Mouse (Mus musculus): ENCODE data around the gene Tpcn2.

Tpcn2 gene

DNA sequence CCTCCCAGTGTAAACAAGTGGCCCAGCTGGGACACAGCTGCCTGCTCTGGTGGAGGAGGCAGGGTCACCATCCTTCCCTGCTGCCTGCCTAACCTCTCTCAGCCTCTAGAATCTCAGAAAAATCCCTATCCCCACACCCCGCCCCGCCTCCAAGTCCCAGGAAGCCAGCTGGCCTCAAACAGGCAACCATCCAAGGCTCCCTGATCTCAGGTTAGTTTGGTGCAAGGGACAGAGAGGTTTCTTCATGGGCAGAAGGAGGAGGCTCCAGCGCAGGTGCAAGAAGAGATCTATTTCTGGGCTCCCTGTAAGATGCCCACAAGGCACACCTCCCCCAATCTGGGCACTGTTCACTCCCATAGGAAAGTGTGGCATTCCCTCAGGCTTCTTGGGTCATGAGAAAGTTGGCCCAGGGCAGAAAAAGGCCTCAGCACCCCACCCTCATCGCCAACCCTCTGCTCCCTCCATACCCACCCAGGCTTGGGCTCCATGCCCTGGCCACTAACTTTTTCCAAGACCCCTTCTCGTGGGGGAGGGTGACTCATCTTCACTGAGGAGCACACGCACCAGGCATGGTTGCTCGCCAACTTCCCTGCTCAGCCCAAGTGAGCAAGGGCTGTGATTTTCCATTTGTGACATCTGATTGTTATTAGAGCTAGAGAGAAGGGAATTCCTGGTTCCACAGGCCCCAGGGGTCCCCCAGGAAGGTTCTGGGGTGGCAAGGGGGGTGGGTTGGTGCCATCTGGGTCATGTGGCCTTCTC lies 15.9 kb upstream of the Tpcn2 start:
- peak; percentile 36 for DNase-seq (ENCODE audit: low spot score)

DNA sequence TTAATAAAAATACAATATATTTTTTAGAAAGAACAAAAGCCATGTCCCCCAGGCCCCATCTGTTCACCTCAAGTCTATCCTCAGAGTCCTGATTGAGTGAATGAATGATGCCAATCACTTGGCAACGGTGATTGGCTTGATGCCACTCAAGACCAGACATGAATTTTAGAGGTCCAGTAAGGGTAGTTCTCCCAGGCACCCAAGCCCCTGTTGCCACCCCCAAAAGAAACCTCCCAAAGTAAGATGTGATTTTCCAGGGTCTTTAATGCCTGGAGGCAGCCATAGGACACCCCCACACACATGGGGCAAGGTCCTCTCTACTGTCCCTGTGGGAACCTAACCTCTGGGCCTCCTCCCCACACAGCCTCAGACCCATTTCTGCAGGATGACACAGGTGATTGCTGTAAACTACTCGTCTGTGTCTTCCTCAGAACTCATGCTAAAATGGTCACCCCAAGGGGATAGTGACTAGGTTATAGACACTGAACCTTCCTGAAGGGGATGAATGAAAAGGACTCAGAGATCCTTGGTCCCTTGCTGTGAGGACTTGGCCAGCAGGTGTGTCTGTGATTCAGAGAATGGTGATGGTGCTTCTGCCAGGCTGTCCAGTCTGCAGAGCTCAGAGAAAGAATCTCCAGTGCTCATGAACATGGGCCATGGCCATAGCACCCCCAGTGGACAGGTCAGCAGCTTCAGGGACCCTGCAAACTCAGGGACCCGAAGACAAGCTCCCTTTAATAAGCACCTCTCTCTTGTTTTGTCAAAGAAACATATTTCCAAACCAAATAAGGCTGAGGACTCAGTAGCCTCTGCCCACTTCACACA lies 15.1 kb upstream of the Tpcn2 start:
- DNase-seq (ENCODE audit: low spot score), result no peak

DNA sequence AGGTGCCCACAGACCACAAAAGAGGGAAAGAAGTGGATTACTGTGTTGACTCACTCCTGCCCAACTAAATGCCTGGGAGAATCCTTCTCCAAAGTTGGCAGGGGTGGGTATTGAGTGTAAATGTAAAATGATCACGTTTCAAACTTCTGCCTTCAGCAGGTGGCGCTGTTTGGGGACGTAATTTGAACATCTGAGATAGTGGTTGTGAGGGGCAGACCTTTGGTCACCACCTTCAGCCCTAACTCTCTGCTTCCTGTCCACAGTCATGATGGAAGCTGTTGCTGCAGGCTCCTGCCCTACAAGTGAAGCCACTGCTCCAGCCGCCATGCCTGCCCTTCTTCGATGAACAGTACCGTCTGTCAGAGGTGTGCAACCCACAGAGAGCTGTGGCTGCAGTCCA lies 10.0 kb upstream of the Tpcn2 start:
- no peak for DNase-seq (ENCODE audit: low spot score)

DNA sequence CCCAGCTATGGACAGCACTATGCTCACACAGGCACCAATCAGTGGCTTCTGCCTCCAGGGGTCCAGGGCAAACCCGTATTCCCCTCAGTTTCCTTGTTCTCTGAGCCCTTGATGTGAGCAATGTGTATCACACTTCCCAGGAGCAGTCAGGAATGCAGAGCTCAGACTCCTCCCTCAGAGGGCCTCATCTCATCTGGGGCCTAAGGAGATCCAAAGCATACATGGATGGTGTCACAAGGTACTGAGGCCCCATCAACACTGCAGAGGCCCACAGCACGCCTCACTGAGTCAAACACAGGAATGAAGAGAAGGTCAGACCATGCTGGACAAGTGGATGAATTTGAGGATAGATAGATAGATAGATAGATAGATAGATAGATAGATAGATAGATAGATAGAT lies 8.9 kb upstream of the Tpcn2 start:
- DNase-seq (ENCODE audit: low spot score), result no peak

DNA sequence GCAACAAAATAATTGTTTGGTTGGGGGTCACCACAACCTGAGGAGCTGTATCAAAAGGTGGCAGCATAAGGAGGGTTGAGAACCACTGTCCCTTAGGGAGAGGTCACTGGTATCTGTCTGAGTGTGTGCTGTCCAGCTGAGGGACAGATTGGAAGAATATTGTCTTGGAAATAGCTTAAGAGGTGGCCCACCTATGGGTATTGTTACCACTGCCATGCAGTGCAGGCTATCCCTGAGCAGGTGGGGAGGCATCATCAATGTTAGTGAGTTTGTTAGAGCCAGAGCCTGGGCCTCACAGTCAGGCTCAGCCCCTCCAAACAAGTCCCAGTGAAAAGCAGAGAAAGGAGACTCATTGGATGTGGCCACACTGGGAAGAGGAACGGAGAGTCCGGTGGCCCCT lies 8.0 kb upstream of the Tpcn2 start:
- no peak for DNase-seq (ENCODE audit: low spot score)

GRCm38 (mm10) chr7:145289302-145289701 lies 5.5 kb upstream of the Tpcn2 start:
- DNase-seq (ENCODE audit: low spot score), result no peak

DNA sequence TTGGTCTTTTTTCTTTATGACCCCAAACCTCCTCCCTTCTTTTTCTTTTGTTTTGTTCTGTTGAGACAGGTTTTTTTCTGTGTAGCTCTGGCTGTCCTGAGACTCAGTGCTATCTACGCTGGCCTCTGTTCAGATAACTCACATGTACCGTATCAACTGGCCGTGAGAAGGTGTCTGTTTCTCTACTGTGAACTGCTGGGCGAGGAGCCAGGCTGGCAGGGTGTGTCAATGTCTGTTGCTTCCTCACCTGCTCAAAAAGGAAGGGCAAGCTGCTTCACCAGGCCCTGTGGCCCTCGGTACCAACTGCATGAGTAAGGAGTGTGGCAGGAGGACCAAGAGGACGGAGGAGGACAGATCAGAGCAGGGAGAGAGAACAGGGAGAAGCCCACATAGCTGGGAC lies 3.6 kb upstream of the Tpcn2 start:
- DNase-seq (ENCODE audit: low spot score), result peak; percentile 44

- no peak for DNase-seq (ENCODE audit: low spot score)
Measured at GRCm38 (mm10) chr7:145285476-145285875, 1.7 kb upstream of the Tpcn2 start.

- no peak for DNase-seq (ENCODE audit: low spot score)
Measured at GRCm38 (mm10) chr7:145284293-145284692, 482 bp upstream of the Tpcn2 start.

GRCm38 (mm10) chr7:145283041-145283440 lies 770 bp downstream of the Tpcn2 start:
- no peak for DNase-seq (ENCODE audit: low spot score)

- no peak for DNase-seq (ENCODE audit: low spot score)
Measured at GRCm38 (mm10) chr7:145281396-145281795, 2.4 kb downstream of the Tpcn2 start.

- DNase-seq (ENCODE audit: low spot score), result no peak
Measured at GRCm38 (mm10) chr7:145275488-145275887, 8.3 kb downstream of the Tpcn2 start.

- no peak for DNase-seq (ENCODE audit: low spot score)
Measured at GRCm38 (mm10) chr7:145270955-145271354, 12.9 kb downstream of the Tpcn2 start.

DNA sequence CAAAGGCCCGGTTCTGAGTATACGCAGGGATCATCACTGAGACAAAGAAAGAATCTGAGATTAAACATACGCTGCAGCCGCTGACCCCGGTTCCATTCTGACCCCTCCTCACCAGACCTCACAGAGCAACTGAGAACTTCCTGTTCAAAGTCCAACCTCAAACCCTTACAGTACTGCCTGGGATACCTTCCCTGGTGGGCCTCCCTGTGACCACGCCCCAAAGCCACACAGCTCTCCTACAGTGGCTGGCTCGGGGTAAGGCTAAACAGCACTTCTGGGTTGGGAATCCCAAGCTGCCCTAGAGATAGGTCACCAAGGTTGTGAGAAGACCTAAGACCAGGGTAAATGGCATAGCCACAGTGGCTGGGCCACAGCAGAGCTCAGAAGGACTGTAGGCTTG lies 14.9 kb downstream of the Tpcn2 start:
- no peak for DNase-seq (ENCODE audit: low spot score)

DNA sequence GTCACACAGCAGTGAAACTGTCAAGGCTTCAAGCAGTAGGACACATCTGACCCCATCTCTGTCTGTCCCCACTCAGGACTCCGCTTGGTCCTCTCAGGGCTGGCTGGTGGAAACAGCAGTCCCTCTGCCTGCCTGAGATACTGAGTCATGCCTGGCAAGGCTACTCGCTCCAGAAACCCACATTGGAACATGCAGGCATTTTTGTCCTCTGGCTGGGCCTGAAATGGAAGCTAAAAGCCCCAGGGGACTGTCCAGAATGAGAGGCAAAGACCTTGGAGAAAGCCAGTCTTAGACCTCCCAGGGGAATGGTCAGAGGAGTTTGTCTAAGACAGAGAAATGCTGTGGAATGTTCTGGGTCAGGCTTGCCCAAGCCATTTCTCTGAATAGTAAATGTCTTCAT lies 17.8 kb downstream of the Tpcn2 start:
- peak; percentile 31 for DNase-seq (ENCODE audit: low spot score)

DNA sequence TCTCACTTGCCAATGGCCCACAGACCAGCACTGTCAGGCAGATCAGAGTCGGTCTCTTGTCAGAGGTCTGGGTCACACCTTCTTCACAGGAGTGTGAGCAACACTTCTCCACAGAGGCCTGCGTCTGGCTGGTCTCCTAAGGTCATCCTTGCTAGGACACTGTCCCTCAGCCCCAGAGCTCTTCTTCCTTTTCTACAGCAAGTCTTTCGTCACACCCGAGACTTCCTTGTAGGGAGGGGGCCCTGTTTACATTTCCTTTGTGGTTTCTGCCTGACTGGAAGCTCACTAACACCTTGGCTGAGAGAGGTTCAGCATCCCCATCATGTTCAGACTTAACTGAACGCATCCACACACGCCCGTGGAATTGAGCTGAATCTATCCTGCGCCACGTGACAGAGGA lies 19.6 kb downstream of the Tpcn2 start:
- DNase-seq (ENCODE audit: low spot score), result no peak

DNA sequence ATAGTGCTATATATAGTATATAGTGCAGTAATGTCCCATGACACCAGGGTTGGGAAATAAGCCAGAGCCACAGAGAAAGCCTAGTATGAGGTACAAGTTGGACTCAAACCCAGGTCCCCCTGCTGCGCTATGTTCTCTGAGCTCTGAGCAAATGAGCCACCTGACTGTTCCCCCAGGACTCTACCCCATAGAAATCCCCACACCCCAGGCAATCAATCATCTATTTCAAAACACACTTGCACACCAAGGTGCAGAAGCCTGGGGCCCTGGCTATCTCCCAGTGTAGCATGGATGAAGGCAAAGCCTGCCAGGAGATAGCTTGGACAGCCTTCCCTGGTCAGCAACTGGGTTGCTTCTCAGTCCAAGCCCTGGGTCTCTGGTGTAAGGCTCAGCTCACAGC lies 27.7 kb downstream of the Tpcn2 start:
- DNase-seq (ENCODE audit: low spot score), result no peak

DNA sequence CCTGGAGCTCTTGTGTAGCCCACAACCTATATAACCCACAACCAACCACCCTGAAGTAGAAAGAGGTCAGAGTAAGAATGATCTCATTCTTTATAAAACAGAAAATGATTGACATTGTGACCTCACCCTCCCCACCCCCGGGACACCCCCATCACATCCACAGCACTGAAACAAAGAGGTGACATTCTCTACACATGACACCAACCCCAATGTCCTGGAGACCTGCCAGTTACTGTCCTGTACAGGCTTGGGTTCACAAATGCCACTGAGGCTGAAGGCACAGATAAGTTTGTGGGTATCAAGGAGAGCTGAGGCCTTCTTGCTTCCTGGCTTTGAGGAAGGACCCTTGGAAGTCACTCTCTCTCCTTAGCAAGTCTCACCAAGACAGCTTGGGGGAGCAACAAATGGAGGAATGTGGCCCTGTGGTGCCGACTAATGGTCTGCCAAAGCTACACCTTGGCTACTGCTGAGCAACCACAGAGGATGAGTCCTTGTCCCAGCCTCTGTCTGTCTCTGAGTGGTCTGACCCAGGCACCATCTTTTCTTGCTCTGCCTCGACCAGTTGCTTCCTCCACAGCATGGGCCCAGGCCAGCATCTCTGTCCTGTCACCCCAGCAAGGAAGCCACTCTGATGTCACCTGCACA lies 29.7 kb downstream of the Tpcn2 start:
- no peak for DNase-seq (ENCODE audit: low spot score)

- DNase-seq (ENCODE audit: low spot score), result peak; percentile 88
Measured at GRCm38 (mm10) chr7:145252715-145253476, 30.9 kb downstream of the Tpcn2 start.

- DNase-seq (ENCODE audit: low spot score), result no peak
Measured at GRCm38 (mm10) chr7:145250225-145250624, 33.6 kb downstream of the Tpcn2 start.

DNA sequence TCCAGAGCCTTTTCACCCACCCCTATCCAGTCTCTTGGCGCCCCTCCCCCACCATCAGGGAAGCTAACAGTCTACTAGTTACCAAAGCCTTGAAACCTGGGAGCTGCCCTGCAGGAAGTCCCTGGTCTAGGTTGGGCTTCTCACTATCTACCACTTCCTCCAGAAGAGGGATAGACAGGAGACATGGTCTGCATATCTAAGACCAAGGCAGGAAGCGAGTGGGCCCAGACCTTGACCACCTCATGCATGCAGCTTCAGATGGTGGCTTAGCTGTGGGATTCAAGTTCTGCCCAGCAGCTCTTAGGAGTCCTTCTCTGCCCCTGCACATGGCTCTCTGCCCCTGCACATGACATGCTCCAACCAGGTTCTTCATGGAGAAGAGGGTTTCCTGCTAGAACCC lies 34.9 kb downstream of the Tpcn2 start:
- no peak for DNase-seq (ENCODE audit: low spot score)
